Mouse (Mus musculus): ENCODE results near the gene Ramp2. TPM values are rescaled to one million over a fixed set of nuclear protein-coding genes. Genes with fewer than 3 reads are reported as not detected.
A peak's percentile ranks its signal among the peaks of the same experiment; 100 is the strongest.

Gene Ramp2
- polyA plus RNA-seq, 1 experiment from 2014 or later = 96.5 TPM

- H3K36me3 ChIP-seq = peaks cover 10% of the 10 kb centered on the region; the same call in 1 of the 2 replicates
- H3K27ac ChIP-seq (replicated peaks) = peak within 1 kb of the TSS; percentile 72
- peak within 1 kb of the TSS; percentile 79 for H3K4me3 ChIP-seq
- H3K27me3 ChIP-seq = no peaks in the 10 kb centered on the region
- 7% methylated on average over 37 of the region's 39 CpGs for WGBS
- H3K4me2 ChIP-seq = peak within 1 kb of the TSS; percentile 84
- H3K9ac ChIP-seq = peak within 1 kb of the TSS; percentile 67
- no peaks in the 10 kb centered on the region for H3K9me3 ChIP-seq
- H3K4me1 ChIP-seq (replicated peaks) = peaks cover 19% of the 10 kb centered on the region
- peak; percentile 97 for ATAC-seq (ENCODE audit: low FRiP score, low read depth)
Measured at GRCm38 (mm10) chr11:101302004-101302798, 56.4 kb downstream of the Ramp2 start, which contains the start of gene Becn1. Gene Becn1, minus strand, starts transcription at chr11:101302286.

- Histone ChIP-seq H3K27me3 (0 out of 2 replicates have a peak, but pooled peaks cover 2% of the 10 kb centered on the region), H3K4me1 (replicated peaks) (no peaks in the 10 kb centered on the region), H3K36me3 (no peaks in the 10 kb centered on the region), H3K27ac (replicated peaks) (no peak overlapping the region), H3K9ac (no peak overlapping the region), H3K4me2 (no peak overlapping the region), H3K4me3 (no peak overlapping the region), H3K9me3 (no peaks in the 10 kb centered on the region)
- WGBS = 46% methylated on average over 5 of the region's 5 CpGs
- no peak for ATAC-seq (ENCODE audit: low FRiP score, low read depth)
Measured at GRCm38 (mm10) chr11:101307744-101308143, 61.9 kb downstream of the Ramp2 start.

Other genes starting within 250 kb of the Ramp2 start
- 147 and 157 TPM in 2 replicates for gene Atp6v0a1, start 236.6 kb upstream of the Ramp2 start, polyA plus RNA-seq (2015; fragmentation: Nextera tagmentation; extraction: Ambion mirVana)
- 13.0 and 15.5 TPM in 2 replicates for gene Naglu, start 176.0 kb upstream of the Ramp2 start, polyA plus RNA-seq (2015; fragmentation: Nextera tagmentation; extraction: Ambion mirVana)
- gene Hsd17b1, start 167.6 kb upstream of the Ramp2 start, polyA plus RNA-seq (2015; fragmentation: Nextera tagmentation; extraction: Ambion mirVana) = 0.47 and 0.48 TPM in 2 replicates
- 40.6 and 42.4 TPM in 2 replicates for gene Coasy, start 163.5 kb upstream of the Ramp2 start, polyA plus RNA-seq (2015; fragmentation: Nextera tagmentation; extraction: Ambion mirVana)
- 85.1 and 90.0 TPM in 2 replicates for gene Mlx, start 158.8 kb upstream of the Ramp2 start, polyA plus RNA-seq (2015; fragmentation: Nextera tagmentation; extraction: Ambion mirVana)
- gene Psmc3ip, start 150.6 kb upstream of the Ramp2 start, polyA plus RNA-seq (2015; fragmentation: Nextera tagmentation; extraction: Ambion mirVana) = 21.3 and 22.5 TPM in 2 replicates
- 23.6 and 25.5 TPM in 2 replicates for gene Retreg3, start 126.1 kb upstream of the Ramp2 start, polyA plus RNA-seq (2015; fragmentation: Nextera tagmentation; extraction: Ambion mirVana)
- gene Tubg1, start 126.1 kb upstream of the Ramp2 start, polyA plus RNA-seq (2015; fragmentation: Nextera tagmentation; extraction: Ambion mirVana) = 78.0 and 79.8 TPM in 2 replicates
- 48.0 and 53.1 TPM in 2 replicates for gene Tubg2, start 90.1 kb upstream of the Ramp2 start, polyA plus RNA-seq (2015; fragmentation: Nextera tagmentation; extraction: Ambion mirVana)
- gene Cntnap1, start 75.5 kb upstream of the Ramp2 start, polyA plus RNA-seq (2015; fragmentation: Nextera tagmentation; extraction: Ambion mirVana) = 7.5 and 8.0 TPM in 2 replicates
- gene Plekhh3, start 74.7 kb upstream of the Ramp2 start, polyA plus RNA-seq (2015; fragmentation: Nextera tagmentation; extraction: Ambion mirVana) = 9.5 and 11.8 TPM in 2 replicates
- gene Ccr10, start 70.6 kb upstream of the Ramp2 start, polyA plus RNA-seq (2015; fragmentation: Nextera tagmentation; extraction: Ambion mirVana) = 0.63 and 0.70 TPM in 2 replicates
- gene Ezh1, start 19.6 kb upstream of the Ramp2 start, polyA plus RNA-seq (2015; fragmentation: Nextera tagmentation; extraction: Ambion mirVana) = 26.5 and 27.4 TPM in 2 replicates
- gene Vps25, start 7.7 kb downstream of the Ramp2 start, polyA plus RNA-seq (2015; fragmentation: Nextera tagmentation; extraction: Ambion mirVana) = 118 and 124 TPM in 2 replicates
- gene Wnk4, start 14.5 kb downstream of the Ramp2 start, polyA plus RNA-seq (2015; fragmentation: Nextera tagmentation; extraction: Ambion mirVana) = 8.5 and 9.5 TPM in 2 replicates
- gene Cntd1, start 33.0 kb downstream of the Ramp2 start, polyA plus RNA-seq (2015; fragmentation: Nextera tagmentation; extraction: Ambion mirVana) = 1.0 and 1.2 TPM in 2 replicates
- 223 and 225 TPM in 2 replicates for gene Coa3, start 33.1 kb downstream of the Ramp2 start, polyA plus RNA-seq (2015; fragmentation: Nextera tagmentation; extraction: Ambion mirVana)
- gene Becn1, start 56.3 kb downstream of the Ramp2 start, polyA plus RNA-seq (2015; fragmentation: Nextera tagmentation; extraction: Ambion mirVana) = 173 and 175 TPM in 2 replicates
- gene Psme3, start 70.2 kb downstream of the Ramp2 start, polyA plus RNA-seq (2015; fragmentation: Nextera tagmentation; extraction: Ambion mirVana) = 115 and 116 TPM in 2 replicates
- gene Aoc2, start 79.0 kb downstream of the Ramp2 start, polyA plus RNA-seq (2015; fragmentation: Nextera tagmentation; extraction: Ambion mirVana) = 1.5 and 2.1 TPM in 2 replicates
- gene Aoc3, start 84.6 kb downstream of the Ramp2 start, polyA plus RNA-seq (2015; fragmentation: Nextera tagmentation; extraction: Ambion mirVana) = 0.13 and 0.14 TPM in 2 replicates
- not detected in 2 replicates for gene G6pc, start 121.5 kb downstream of the Ramp2 start, polyA plus RNA-seq (2015; fragmentation: Nextera tagmentation; extraction: Ambion mirVana)
- 88.8 and 92.0 TPM in 2 replicates for gene Aarsd1, start 171.6 kb downstream of the Ramp2 start, polyA plus RNA-seq (2015; fragmentation: Nextera tagmentation; extraction: Ambion mirVana)
- 7.2 and 7.9 TPM in 2 replicates for gene Gm27029, start 178.8 kb downstream of the Ramp2 start, polyA plus RNA-seq (2015; fragmentation: Nextera tagmentation; extraction: Ambion mirVana)
- 32.0 and 33.2 TPM in 2 replicates for gene Rundc1, start 179.1 kb downstream of the Ramp2 start, polyA plus RNA-seq (2015; fragmentation: Nextera tagmentation; extraction: Ambion mirVana)
- gene Ptges3l, start 179.3 kb downstream of the Ramp2 start, polyA plus RNA-seq (2015; fragmentation: Nextera tagmentation; extraction: Ambion mirVana) = 3.0 and 4.0 TPM in 2 replicates
- 228 and 230 TPM in 2 replicates for gene Rpl27, start 196.3 kb downstream of the Ramp2 start, polyA plus RNA-seq (2015; fragmentation: Nextera tagmentation; extraction: Ambion mirVana)
- gene Ifi35, start 202.4 kb downstream of the Ramp2 start, polyA plus RNA-seq (2015; fragmentation: Nextera tagmentation; extraction: Ambion mirVana) = 4.3 and 5.2 TPM in 2 replicates
- gene Rnd2, start 219.0 kb downstream of the Ramp2 start, polyA plus RNA-seq (2015; fragmentation: Nextera tagmentation; extraction: Ambion mirVana) = 85.3 and 86.0 TPM in 2 replicates
- 123 and 135 TPM in 2 replicates for gene Vat1, start 220.2 kb downstream of the Ramp2 start, polyA plus RNA-seq (2015; fragmentation: Nextera tagmentation; extraction: Ambion mirVana)